Mouse (Mus musculus) hindbrain, embryonic 12.5 days (tissue): ENCODE measurements at regions not wholly inside any gene's neighbourhood (a gene's known extent, or its start where the extent isn't known, plus 50 kb on each side); places are given as distances from the start of the nearest gene placed in this dataset.

Source experiments
- ATAC-seq: fragments of 200-750 bp; cut with Nextera tagmentation; 2 replicates; pipeline ENCODE4 v1.8.0; 2017; ENCODE audit warnings: moderate TSS enrichment; ENCODE audit not compliant: low FRiP score
- H3K27ac ChIP-seq: fragments of 300-500 bp; sonication (generic); 2 replicates; pipeline ENCODE4 v1.5.1; 2016; ENCODE audit warnings: mild to moderate bottlenecking
- H3K27me3 ChIP-seq: fragments of 300-500 bp; sonication (generic); 2 replicates; pipeline ENCODE4 v1.6.1; 2016; ENCODE audit warnings: mild to moderate bottlenecking
- H3K36me3 ChIP-seq: fragments of 300-500 bp; sonication (generic); 2 replicates; pipeline ENCODE4 v1.6.1; 2016; ENCODE audit warnings: mild to moderate bottlenecking
- H3K4me1 ChIP-seq: fragments of 300-500 bp; sonication (generic); 2 replicates; pipeline ENCODE4 v1.6.1; 2016
- H3K4me2 ChIP-seq: fragments of 300-500 bp; sonication (generic); replicated peaks from 2 replicates; pipeline ENCODE4 v1.6.1; 2016; ENCODE audit warnings: mild to moderate bottlenecking
- H3K4me3 ChIP-seq: fragments of 300-500 bp; sonication (generic); 2 replicates; pipeline ENCODE4 v1.5.1; 2016; ENCODE audit warnings: mild to moderate bottlenecking
- H3K9ac ChIP-seq: fragments of 300-500 bp; sonication (generic); 2 replicates; pipeline ENCODE4 v1.6.1; 2016; ENCODE audit warnings: mild to moderate bottlenecking, moderate library complexity
- H3K9me3 ChIP-seq: fragments of 300-500 bp; sonication (generic); replicated peaks from 2 replicates; pipeline ENCODE4 v1.6.1; 2016; ENCODE audit warnings: mild to moderate bottlenecking
- WGBS: fragments of 180-500 bp; shearing (Covaris S2); methylation state at CpG from one replicate; pipeline ENCODE4 v1.1.7; 2016; 5-methylcytosine and 5-hydroxymethylcytosine counted together

DNA sequence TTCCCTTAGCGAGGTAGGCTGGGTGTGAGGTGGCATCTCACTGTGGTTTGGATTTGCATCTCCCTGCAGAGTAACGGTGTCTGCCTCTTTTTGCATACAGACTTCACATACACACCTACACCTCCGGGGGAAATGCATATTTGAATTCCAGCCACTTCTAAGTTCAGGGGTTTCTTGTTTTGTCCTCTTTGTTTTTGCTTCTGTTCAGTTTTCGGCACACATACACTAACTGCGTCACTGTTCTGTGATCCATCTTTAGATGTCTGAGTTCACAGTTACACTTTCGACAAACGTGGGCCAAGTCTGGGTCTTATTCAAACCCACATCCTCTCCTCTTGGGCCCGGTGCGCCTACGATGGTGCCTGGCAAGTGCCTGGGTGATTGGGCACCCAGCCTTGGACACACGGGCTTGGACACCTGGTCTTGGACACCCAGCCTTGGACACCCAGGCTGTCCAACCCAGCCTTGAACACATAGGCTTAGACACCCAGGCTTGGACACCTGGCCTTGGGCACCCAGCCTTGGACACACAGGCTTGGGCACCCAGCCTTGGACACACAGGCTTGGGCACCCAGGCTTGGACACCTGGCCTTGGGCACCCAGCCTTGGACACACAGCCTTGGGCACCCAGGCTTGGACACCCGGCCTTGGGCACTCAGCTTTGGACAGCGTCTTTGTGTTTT is 51.2 kb upstream of the Smndc1 start:
- Histone ChIP-seq H3K4me2 (no peak overlapping the region), H3K4me3 (no peak overlapping the region), H3K9me3 (no peaks in the 10 kb centered on the region), H3K9ac (no peak overlapping the region), H3K27me3 (0 out of 2 replicates have a peak, but pooled peaks cover 3% of the 10 kb centered on the region), H3K27ac (no peak overlapping the region), H3K4me1 (peaks cover 7% of the 10 kb centered on the region), H3K36me3 (no peaks in the 10 kb centered on the region)
- no peak for ATAC-seq
- WGBS = 78% methylated on average over 13 of the region's 13 CpGs

- ATAC-seq = no peak
- Histone ChIP-seq H3K4me3 (no peak overlapping the region), H3K27ac (no peak overlapping the region), H3K36me3 (no peaks in the 10 kb centered on the region), H3K9ac (no peak overlapping the region), H3K27me3 (0 out of 2 replicates have a peak, but pooled peaks cover 3% of the 10 kb centered on the region), H3K4me1 (peaks cover 7% of the 10 kb centered on the region), H3K4me2 (no peak overlapping the region), H3K9me3 (no peaks in the 10 kb centered on the region)
- WGBS = 37% methylated on average over 10 of the region's 10 CpGs
Measured at GRCm38 (mm10) chr19:53440327-53441055, 50.1 kb upstream of the Smndc1 start.
